Mouse (Mus musculus) forebrain, embryonic 14.5 days (tissue): Measurements from ENCODE around the gene Rgl1. TPM values are rescaled to one million over a fixed set of nuclear protein-coding genes. Genes with fewer than 3 reads are reported as not detected.
A peak's percentile ranks its signal among the peaks of the same experiment; 100 is the strongest.

Source experiments
- ATAC-seq: fragments of 200-750 bp; cut with Nextera tagmentation; 2 replicates; pipeline ENCODE4 v1.8.0; 2017; ENCODE audit warnings: mild to moderate bottlenecking, moderate library complexity
- DNase-seq: peaks from one replicate; pipeline ENCODE4 v3.0.0-alpha.2; 2015; ENCODE audit warnings: low spot score
- H3K27ac ChIP-seq: fragments of 300-500 bp; sonication (generic); 2 replicates; pipeline ENCODE4 v1.5.1; 2014; ENCODE audit warnings: low read depth, mild to moderate bottlenecking, control low read depth, low read length, moderate library complexity
- H3K27me3 ChIP-seq: fragments of 300-500 bp; sonication (generic); replicated peaks from 2 replicates; pipeline ENCODE4 v1.6.1; 2014; ENCODE audit warnings: low read length, control low read depth, mixed read lengths; ENCODE audit not compliant: control insufficient read depth, insufficient read depth
- H3K36me3 ChIP-seq: fragments of 300-500 bp; sonication (generic); 2 replicates; pipeline ENCODE4 v1.6.1; 2014; ENCODE audit warnings: low read length, control low read depth; ENCODE audit not compliant: control insufficient read depth, insufficient read depth
- H3K4me1 ChIP-seq: fragments of 300-500 bp; sonication (generic); 2 replicates; pipeline ENCODE4 v1.6.1; 2014; ENCODE audit warnings: antibody characterized with exemption, low read length, control low read depth; ENCODE audit not compliant: control insufficient read depth, insufficient read depth
- H3K4me2 ChIP-seq: fragments of 300-500 bp; sonication (generic); 2 replicates; pipeline ENCODE4 v1.6.1; 2014; ENCODE audit warnings: mild to moderate bottlenecking, control low read depth, low read length
- H3K4me3 ChIP-seq: fragments of 300-500 bp; sonication (generic); 2 replicates; pipeline ENCODE4 v1.5.1; 2014; ENCODE audit warnings: low read depth, low read length, control low read depth
- H3K9ac ChIP-seq: fragments of 300-500 bp; sonication (generic); 2 replicates; pipeline ENCODE4 v1.6.1; 2014; ENCODE audit warnings: mild to moderate bottlenecking, low read length, control low read depth, moderate library complexity
- H3K9me3 ChIP-seq: fragments of 300-500 bp; sonication (generic); replicated peaks from 2 replicates; pipeline ENCODE4 v1.6.1; 2016; ENCODE audit warnings: low read length, control low read depth, mixed read lengths; ENCODE audit not compliant: control insufficient read depth
- WGBS: fragments of 180-500 bp; shearing (Covaris S2); extraction: QIAGEN DNeasy Blood & Tissue Kit; methylation state at CpG from one replicate; pipeline ENCODE4 v1.1.7; 2014; 5-methylcytosine and 5-hydroxymethylcytosine counted together
- polyA plus RNA-seq: library from polyadenylated mRNA; unstranded; fragments of >200 nt; fragmentation: Nextera tagmentation; extraction: Ambion mirVana; gene quantifications from 2 replicates; pipeline ENCODE4 v1.2.1, GENCODE M21; 2014

Gene Rgl1
- polyA plus RNA-seq, 1 experiment from 2014 or later = 16.4 TPM

GRCm38 (mm10) chr1:152766804-152767748 lies 925 bp upstream of the Rgl1 start:
- peak overlapping the region; percentile 96 for H3K9ac ChIP-seq
- peak overlapping the region; percentile 58 for H3K4me2 ChIP-seq
- H3K36me3 ChIP-seq = peaks cover 27% of the 10 kb centered on the region
- peak overlapping the region; percentile 98 for H3K4me3 ChIP-seq
- ATAC-seq = peak; percentile 63; the same call in 1 of the 2 replicates
- peak; percentile 48 for DNase-seq
- H3K9me3 ChIP-seq = no peaks in the 10 kb centered on the region
- under 1% methylated on average over 58 of the region's 60 CpGs for WGBS
- H3K27ac ChIP-seq = peak overlapping the region; percentile 86
- peaks cover 3% of the 10 kb centered on the region; the same call in 1 of the 2 replicates for H3K4me1 ChIP-seq
- H3K27me3 ChIP-seq = no peaks in the 10 kb centered on the region

GRCm38 (mm10) chr1:152761791-152762190 lies 4.4 kb downstream of the Rgl1 start:
- no peak for ATAC-seq
- Histone ChIP-seq H3K9me3 (no peaks in the 10 kb centered on the region), H3K4me1 (no peaks in the 10 kb centered on the region), H3K27me3 (no peaks in the 10 kb centered on the region), H3K4me2 (no peak overlapping the region), H3K4me3 (no peak overlapping the region), H3K9ac (no peak overlapping the region), H3K36me3 (no peaks in the 10 kb centered on the region), H3K27ac (no peak overlapping the region)
- no peak for DNase-seq
- WGBS = 77% methylated on average over 2 of the region's 2 CpGs

- no peaks in the 10 kb centered on the region for H3K27me3 ChIP-seq
- H3K36me3 ChIP-seq = no peaks in the 10 kb centered on the region
- H3K9ac ChIP-seq = no peak within 1 kb of the TSS
- H3K4me1 ChIP-seq = peaks cover 10% of the 10 kb centered on the region
- WGBS = 34% methylated on average over 13 of the region's 13 CpGs
- ATAC-seq (peak; percentile 83), DNase-seq (peak; percentile 74)
- H3K4me3 ChIP-seq = no peak within 1 kb of the TSS
- H3K27ac ChIP-seq = peak within 1 kb of the TSS; percentile 64
- H3K9me3 ChIP-seq = no peaks in the 10 kb centered on the region
- peak within 1 kb of the TSS; percentile 12; the same call in 1 of the 2 replicates for H3K4me2 ChIP-seq
Measured at GRCm38 (mm10) chr1:152750312-152750965, 15.7 kb downstream of the Rgl1 start, which contains the start of gene Apobec4. Apobec4 (plus strand) TSS chr1:152750551.

GRCm38 (mm10) chr1:152749276-152749675 lies 16.9 kb downstream of the Rgl1 start:
- no peak for DNase-seq
- Histone ChIP-seq H3K9ac (no peak overlapping the region), H3K27me3 (no peaks in the 10 kb centered on the region), H3K4me1 (peaks cover 10% of the 10 kb centered on the region), H3K4me2 (no peak overlapping the region), H3K9me3 (no peaks in the 10 kb centered on the region), H3K4me3 (no peak overlapping the region), H3K36me3 (no peaks in the 10 kb centered on the region), H3K27ac (no peak overlapping the region)
- 79% methylated on average over 9 of the region's 9 CpGs for WGBS
- ATAC-seq = no peak

- DNase-seq (peak; percentile 91), ATAC-seq (peak; percentile 64)
- Histone ChIP-seq H3K4me1 (peaks cover 10% of the 10 kb centered on the region), H3K27me3 (no peaks in the 10 kb centered on the region), H3K27ac (no peak overlapping the region), H3K4me2 (no peak overlapping the region), H3K36me3 (no peaks in the 10 kb centered on the region), H3K9me3 (no peaks in the 10 kb centered on the region), H3K9ac (no peak overlapping the region), H3K4me3 (no peak overlapping the region)
- WGBS = 1% methylated on average over 5 of the region's 5 CpGs
Measured at GRCm38 (mm10) chr1:152746426-152746825, 19.7 kb downstream of the Rgl1 start.

GRCm38 (mm10) chr1:152743095-152743826 lies 22.9 kb downstream of the Rgl1 start:
- DNase-seq = no peak
- Histone ChIP-seq H3K4me1 (no peaks in the 10 kb centered on the region), H3K9me3 (no peaks in the 10 kb centered on the region), H3K27me3 (no peaks in the 10 kb centered on the region), H3K9ac (no peak overlapping the region), H3K4me3 (no peak overlapping the region), H3K27ac (no peak overlapping the region), H3K4me2 (no peak overlapping the region), H3K36me3 (no peaks in the 10 kb centered on the region)
- no peak for ATAC-seq
- 67% methylated on average over 15 of the region's 15 CpGs for WGBS

- DNase-seq (no peak), ATAC-seq (no peak)
- 93% methylated on average over 11 of the region's 11 CpGs for WGBS
- H3K27ac ChIP-seq = no peak overlapping the region
- H3K4me1 ChIP-seq = no peaks in the 10 kb centered on the region
- no peak overlapping the region for H3K4me2 ChIP-seq
- H3K9ac ChIP-seq = no peak overlapping the region
- H3K36me3 ChIP-seq = no peaks in the 10 kb centered on the region
- no peaks in the 10 kb centered on the region; the same call in 1 of the 2 replicates for H3K9me3 ChIP-seq
- H3K4me3 ChIP-seq = no peak overlapping the region
- H3K27me3 ChIP-seq = no peaks in the 10 kb centered on the region
Measured at GRCm38 (mm10) chr1:152739374-152739773, 26.8 kb downstream of the Rgl1 start.

GRCm38 (mm10) chr1:152738793-152739192 lies 27.4 kb downstream of the Rgl1 start:
- Histone ChIP-seq H3K27ac (no peak overlapping the region), H3K9me3 (no peaks in the 10 kb centered on the region; the same call in 1 of the 2 replicates), H3K4me2 (no peak overlapping the region), H3K4me3 (no peak overlapping the region), H3K27me3 (no peaks in the 10 kb centered on the region), H3K4me1 (no peaks in the 10 kb centered on the region), H3K9ac (no peak overlapping the region), H3K36me3 (no peaks in the 10 kb centered on the region)
- no peak for ATAC-seq
- WGBS = 93% methylated on average over 9 of the region's 9 CpGs
- DNase-seq = no peak
